Mouse (Mus musculus): ENCODE measurements around the gene Gm16434. TPM values are rescaled to one million over a fixed set of nuclear protein-coding genes. Genes with fewer than 3 reads are reported as not detected.

The Gm16434 gene
- not detected for polyA plus RNA-seq (2015; fragmentation: Illumina TruSeq; extraction: RNeasy Lipid Tissue Mini Kit (QIAGEN cat#74804); ENCODE audit: low read depth, low replicate concordance)

DNA sequence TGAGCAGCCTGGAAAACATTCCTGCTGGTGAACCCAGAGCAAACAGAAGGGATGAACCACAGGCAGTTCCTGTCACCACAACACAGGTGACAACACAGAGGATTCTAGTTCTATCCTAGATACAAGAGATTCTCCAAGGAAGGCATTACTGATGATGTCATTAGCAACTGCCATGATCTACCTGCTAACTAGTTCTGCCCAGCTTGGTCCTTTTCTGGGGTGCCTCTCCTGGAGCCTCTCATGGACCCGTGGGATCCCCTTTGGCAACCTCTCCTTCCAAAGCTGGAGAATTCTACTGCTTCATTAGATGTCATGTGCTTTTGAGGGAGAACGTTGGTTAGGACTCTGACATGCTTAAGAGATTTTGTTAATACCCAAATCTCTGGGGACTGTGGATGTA, at the start of gene Gm16434:
Gm16434 (minus strand) TSS at position 101 of the 400 bp plus-strand sequence.

DNA sequence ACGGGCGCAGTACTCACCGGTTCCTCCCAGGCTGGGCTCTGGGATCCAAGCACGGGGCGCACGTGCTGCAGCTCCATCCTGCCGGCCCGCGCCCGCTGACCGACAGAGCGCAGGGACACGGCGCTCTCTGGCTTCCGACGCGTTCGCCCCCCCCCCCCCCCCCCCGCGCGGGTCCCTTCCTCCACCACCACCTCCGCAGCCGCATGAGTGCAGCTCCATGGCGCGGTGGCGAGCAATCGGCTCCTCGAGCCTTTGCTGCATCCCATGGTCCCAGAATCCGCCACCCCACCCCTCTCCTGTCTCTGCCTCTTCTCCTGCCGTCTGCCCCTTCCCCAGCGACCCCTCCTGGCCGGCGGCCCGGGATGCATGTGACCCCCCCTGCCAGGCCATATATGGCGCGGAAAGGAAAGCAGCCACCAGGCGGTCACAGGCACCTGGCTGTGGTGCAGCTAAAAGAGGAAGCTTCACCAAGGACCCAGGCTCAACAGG, 19.8 kb downstream of the Gm16434 start, which contains the start of gene Gm3512:
Gm3512 (minus strand) TSS at position 51 of the 489 bp plus-strand sequence.

Other genes with a start within 250 kb of the Gm16434 start
- not detected for gene Gm6356, start 220.7 kb downstream of the Gm16434 start, polyA plus RNA-seq (2015; fragmentation: Illumina TruSeq; extraction: RNeasy Lipid Tissue Mini Kit (QIAGEN cat#74804); ENCODE audit: low read depth, low replicate concordance)
- gene Gm10406, start 167.1 kb downstream of the Gm16434 start, polyA plus RNA-seq (2015; fragmentation: Illumina TruSeq; extraction: RNeasy Lipid Tissue Mini Kit (QIAGEN cat#74804); ENCODE audit: low read depth, low replicate concordance) = 0.82 TPM
- not detected for gene Gm3685, start 149.6 kb downstream of the Gm16434 start, polyA plus RNA-seq (2015; fragmentation: Illumina TruSeq; extraction: RNeasy Lipid Tissue Mini Kit (QIAGEN cat#74804); ENCODE audit: low read depth, low replicate concordance)
- gene Gm3696, start 93.9 kb downstream of the Gm16434 start, polyA plus RNA-seq (2015; fragmentation: Illumina TruSeq; extraction: RNeasy Lipid Tissue Mini Kit (QIAGEN cat#74804); ENCODE audit: low read depth, low replicate concordance) = 5.1 TPM
- gene Gm6676, start 69.1 kb downstream of the Gm16434 start, polyA plus RNA-seq (2015; fragmentation: Illumina TruSeq; extraction: RNeasy Lipid Tissue Mini Kit (QIAGEN cat#74804); ENCODE audit: low read depth, low replicate concordance) = not detected
- 3.8 TPM for gene Gm3512, start 20.0 kb downstream of the Gm16434 start, polyA plus RNA-seq (2015; fragmentation: Illumina TruSeq; extraction: RNeasy Lipid Tissue Mini Kit (QIAGEN cat#74804); ENCODE audit: low read depth, low replicate concordance)
- gene Gm3727, start 70.2 kb upstream of the Gm16434 start, polyA plus RNA-seq (2015; fragmentation: Illumina TruSeq; extraction: RNeasy Lipid Tissue Mini Kit (QIAGEN cat#74804); ENCODE audit: low read depth, low replicate concordance) = not detected
- 1.5 TPM for gene Gm3739, start 120.5 kb upstream of the Gm16434 start, polyA plus RNA-seq (2015; fragmentation: Illumina TruSeq; extraction: RNeasy Lipid Tissue Mini Kit (QIAGEN cat#74804); ENCODE audit: low read depth, low replicate concordance)
- gene Gm5797, start 137.9 kb upstream of the Gm16434 start, polyA plus RNA-seq (2015; fragmentation: Illumina TruSeq; extraction: RNeasy Lipid Tissue Mini Kit (QIAGEN cat#74804); ENCODE audit: low read depth, low replicate concordance) = not detected
- not detected for gene Gm8374, start 170.6 kb upstream of the Gm16434 start, polyA plus RNA-seq (2015; fragmentation: Illumina TruSeq; extraction: RNeasy Lipid Tissue Mini Kit (QIAGEN cat#74804); ENCODE audit: low read depth, low replicate concordance)

Measured in brain, adult 10 weeks (tissue).